Mouse (Mus musculus): ENCODE measurements at regions not wholly inside any gene's neighbourhood (a gene's known extent, or its start where the extent isn't known, plus 50 kb on each side); places are given as distances from the start of the nearest gene placed in this dataset.
"Not testable (repeated sequence)": the region's sequence is repeated elsewhere in the genome, so short reads cannot be mapped to it uniquely, and the experiment has no call there.

- DNase-seq (ENCODE audit: low read depth, low spot score) = no peak
Measured at GRCm38 (mm10) chr12:113422736-113423254, 66.5 kb upstream of the Adam6b start.

- no peak for DNase-seq (ENCODE audit: low read depth, low spot score)
Measured at GRCm38 (mm10) chr12:113423736-113424597, 65.3 kb upstream of the Adam6b start.

GRCm38 (mm10) chr12:113424598-113425208 lies 64.6 kb upstream of the Adam6b start:
- DNase-seq (ENCODE audit: low read depth, low spot score) = not testable (repeated sequence)

DNA sequence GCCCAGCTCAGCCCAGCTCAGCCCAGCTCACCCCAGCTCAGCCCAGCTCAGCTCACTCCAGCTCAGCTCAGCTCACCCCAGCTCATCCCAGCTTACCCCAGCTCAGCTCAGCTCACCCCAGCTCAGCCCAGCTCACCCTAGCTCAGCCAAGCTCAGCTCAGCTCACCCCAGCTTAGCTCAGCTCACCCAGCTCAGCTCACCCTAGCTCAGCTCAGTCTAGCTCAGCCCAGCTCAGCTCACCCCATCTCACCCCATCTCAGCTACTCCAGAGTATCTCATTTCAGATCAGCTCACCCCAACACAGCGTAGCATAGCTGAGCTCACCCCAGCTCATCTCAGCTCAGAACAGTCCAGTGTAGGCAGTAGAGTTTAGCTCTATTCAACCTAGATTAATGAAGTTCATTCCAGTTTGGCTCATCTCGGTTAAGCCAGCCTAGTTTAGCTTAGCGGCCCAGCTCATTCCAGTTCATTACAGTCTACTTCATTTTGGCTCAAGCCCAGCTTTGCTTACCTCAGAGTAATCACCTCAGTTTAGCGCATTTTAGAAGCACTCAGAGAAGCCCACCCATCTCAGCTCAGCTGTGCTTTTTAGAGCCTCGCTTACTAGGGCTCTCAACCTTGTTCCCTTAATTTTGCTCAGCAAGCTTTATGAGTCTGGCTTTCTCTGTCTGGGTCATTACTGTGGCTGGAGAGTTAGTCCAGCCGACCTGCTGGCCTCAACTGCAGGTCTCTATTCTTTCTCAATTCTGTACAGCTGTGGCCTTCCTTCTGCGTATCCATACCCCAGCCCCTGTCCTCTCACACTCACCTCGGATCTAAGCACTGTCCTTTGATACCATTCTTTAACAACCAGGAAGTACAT lies 63.9 kb upstream of the Adam6b start:
- no peak for DNase-seq (ENCODE audit: low read depth, low spot score)

DNA sequence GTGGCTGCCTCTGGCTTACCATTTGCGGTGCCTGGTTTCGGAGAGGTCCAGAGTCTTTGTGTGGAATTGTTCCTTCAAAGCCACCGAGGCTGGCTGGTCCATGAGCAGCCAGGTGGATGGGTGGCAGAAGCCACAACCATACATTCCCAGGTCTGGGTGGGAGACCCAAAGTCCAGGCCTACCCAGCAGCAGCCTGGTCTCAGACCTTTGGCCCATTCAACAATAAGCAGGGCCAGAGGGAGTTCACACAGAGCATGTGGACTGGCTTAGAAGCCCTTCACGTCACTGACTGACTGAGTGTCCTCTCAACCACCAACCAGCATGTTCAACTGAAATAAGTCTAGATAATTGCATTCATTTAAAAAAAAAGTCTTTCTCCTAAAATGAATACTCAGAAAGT lies 62.7 kb upstream of the Adam6b start:
- no peak for DNase-seq (ENCODE audit: low read depth, low spot score)

DNA sequence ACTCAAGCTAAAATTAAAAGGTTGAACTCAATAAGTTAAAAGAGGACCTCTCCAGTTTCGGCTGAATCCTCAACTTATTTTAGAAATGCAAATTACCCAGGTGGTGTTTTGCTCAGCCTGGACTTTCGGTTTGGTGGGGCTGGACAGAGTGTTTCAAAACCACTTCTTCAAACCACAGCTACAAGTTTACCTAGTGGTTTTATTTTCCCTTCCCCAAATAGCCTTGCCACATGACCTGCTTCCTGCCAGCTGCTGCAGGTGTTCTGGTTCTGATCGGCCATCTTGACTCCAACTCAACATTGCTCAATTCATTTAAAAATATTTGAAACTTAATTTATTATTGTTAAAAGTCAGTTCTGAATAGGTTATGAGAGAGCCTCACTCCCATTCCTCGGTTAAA lies 62.0 kb upstream of the Adam6b start:
- no peak for DNase-seq (ENCODE audit: low read depth, low spot score)

DNA sequence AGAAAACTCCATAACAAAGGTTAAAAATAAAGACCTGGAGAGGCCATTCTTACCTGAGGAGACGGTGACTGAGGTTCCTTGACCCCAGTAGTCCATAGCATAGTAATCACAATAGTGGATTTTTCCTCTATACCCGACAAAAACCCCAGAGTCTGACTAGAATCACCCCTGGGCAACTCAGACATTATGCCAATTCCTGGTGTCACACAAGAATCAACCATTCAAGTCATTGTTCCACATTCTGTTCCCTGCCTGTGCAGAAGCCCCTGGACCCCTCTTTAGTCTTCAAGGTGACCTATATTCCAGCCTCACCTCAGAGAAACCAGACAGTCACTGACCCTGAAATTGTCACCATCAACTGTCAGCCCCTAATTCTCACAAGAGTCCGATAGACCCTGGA lies 60.9 kb upstream of the Adam6b start:
- DNase-seq (ENCODE audit: low read depth, low spot score) = no peak

GRCm38 (mm10) chr12:113428901-113429300 lies 60.4 kb upstream of the Adam6b start:
- DNase-seq (ENCODE audit: low read depth, low spot score) = no peak

DNA sequence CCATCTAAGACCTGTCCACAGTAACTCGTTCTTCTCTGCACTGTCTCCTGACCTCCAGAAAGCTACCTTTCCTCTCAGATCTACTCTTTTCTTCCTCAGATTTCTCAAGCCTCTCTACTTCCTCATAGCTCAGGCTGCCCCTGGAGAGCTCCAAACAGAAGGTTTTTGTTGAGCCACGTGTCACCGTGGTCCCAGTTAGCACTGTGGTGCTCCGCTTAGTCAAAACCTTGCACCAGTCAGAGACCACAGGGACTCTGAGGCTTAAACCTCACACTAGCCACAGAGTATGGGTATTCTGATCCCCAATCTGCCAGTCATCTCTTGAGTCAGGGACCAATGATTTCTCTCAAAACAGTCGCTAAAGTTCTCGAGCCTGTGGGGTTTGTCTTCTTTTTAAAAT lies 59.0 kb upstream of the Adam6b start:
- no peak for DNase-seq (ENCODE audit: low read depth, low spot score)

Measured in ES-CJ7 (cell line).